Mouse (Mus musculus) C2C12 (cell line): ENCODE data around the gene Prkar2b. TPM values are rescaled to one million over a fixed set of nuclear protein-coding genes. Genes with fewer than 3 reads are reported as not detected.

ENCODE experiments used
- H3K27me3 ChIP-seq: one replicate; pipeline ENCODE4 v1.6.1; 2011; ENCODE audit not compliant: control insufficient read depth, insufficient read depth, insufficient read length
- H3K36me3 ChIP-seq: one replicate; pipeline ENCODE4 v1.6.1; 2011; ENCODE audit not compliant: control insufficient read depth, insufficient read depth
- H3K4me3 ChIP-seq: one replicate; pipeline ENCODE4 v1.5.1; 2011; ENCODE audit warnings: mild to moderate bottlenecking, control low read depth; ENCODE audit not compliant: poor library complexity, insufficient read depth, severe bottlenecking
- H3K79me2 ChIP-seq: one replicate; pipeline ENCODE4 v1.6.1; 2011; ENCODE audit not compliant: control insufficient read depth, insufficient read depth
- H3K79me3 ChIP-seq: one replicate; pipeline ENCODE4 v1.6.1; 2011; ENCODE audit warnings: low read depth, control low read depth
- H3ac ChIP-seq: one replicate; pipeline ENCODE3; 2011; ENCODE audit warnings: low read depth; ENCODE audit not compliant: control insufficient read depth, insufficient read length
- CEBPB ChIP-seq: IDR thresholded peaks from one replicate; pipeline ENCODE4 v1.6.1; 2011; ENCODE audit warnings: low read depth, mild to moderate bottlenecking, control low read depth, moderate library complexity
- CTCF ChIP-seq: IDR thresholded peaks from one replicate; pipeline ENCODE4 v1.5.1; 2011; ENCODE audit not compliant: control insufficient read depth, insufficient read depth, insufficient read length
- FOSL1 ChIP-seq: IDR thresholded peaks from one replicate; pipeline ENCODE4 v1.8.0; 2011; ENCODE audit warnings: mild to moderate bottlenecking, low read length; ENCODE audit not compliant: poor library complexity, insufficient read depth, severe bottlenecking
- MAX ChIP-seq: IDR thresholded peaks from one replicate; pipeline ENCODE4 v1.6.1; 2011; ENCODE audit warnings: mild to moderate bottlenecking, control low read depth
- MYOD1 ChIP-seq: IDR thresholded peaks from one replicate; pipeline ENCODE4 v1.6.1; 2011; ENCODE audit warnings: low read depth; ENCODE audit not compliant: control insufficient read depth, insufficient read length
- MYOG ChIP-seq: IDR thresholded peaks from one replicate; pipeline ENCODE4 v1.6.1; 2011; ENCODE audit not compliant: control insufficient read depth, insufficient read length; ENCODE audit errors: extremely low read depth
- USF1 ChIP-seq: IDR thresholded peaks from one replicate; pipeline ENCODE4 v1.6.1; 2011; ENCODE audit warnings: low read depth, mild to moderate bottlenecking, control low read depth, moderate library complexity
- polyA plus RNA-seq: library from polyadenylated mRNA; unstranded; fragments of >200 nt; fragmentation: generic; extraction: Trizol; gene quantifications from one replicate; pipeline ENCODE4 v1.2.1, GENCODE M21; 2012; ENCODE audit warnings: missing spikeins

The Prkar2b gene
- polyA plus RNA-seq, 1 experiment = 33.1 TPM

DNA sequence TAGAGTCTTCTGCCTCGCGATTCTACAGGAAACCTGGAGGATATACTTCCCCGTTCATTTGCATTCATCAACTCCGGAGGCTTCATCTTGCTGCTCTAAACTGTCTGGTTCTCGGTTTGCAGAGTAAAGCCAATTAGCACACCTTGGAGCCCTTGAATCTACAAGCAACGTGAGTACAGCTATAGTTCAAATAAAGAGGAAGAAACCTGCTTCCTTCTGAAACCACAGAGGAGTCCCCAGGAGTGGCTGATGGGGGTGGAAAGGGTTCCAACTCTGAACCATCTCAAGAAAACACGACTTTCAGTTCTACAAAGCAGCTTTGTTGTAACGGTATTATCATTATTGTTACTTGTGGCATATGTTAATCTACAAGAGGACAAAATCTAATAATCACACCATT lies 26.2 kb upstream of the Prkar2b start:
- H3ac ChIP-seq = no peak overlapping the region
- H3K4me3 ChIP-seq = no peak overlapping the region
- TF ChIP-seq CTCF (no peak), USF1 (no peak), MYOD1 (no peak), MYOG (no peak), FOSL1 (no peak), CEBPB (no peak), MAX (no peak)
- H3K36me3 ChIP-seq = no peaks in the 10 kb centered on the region
- H3K79me2 ChIP-seq = no peaks in the 10 kb centered on the region
- no peaks in the 10 kb centered on the region for H3K79me3 ChIP-seq
- no peaks in the 10 kb centered on the region for H3K27me3 ChIP-seq

DNA sequence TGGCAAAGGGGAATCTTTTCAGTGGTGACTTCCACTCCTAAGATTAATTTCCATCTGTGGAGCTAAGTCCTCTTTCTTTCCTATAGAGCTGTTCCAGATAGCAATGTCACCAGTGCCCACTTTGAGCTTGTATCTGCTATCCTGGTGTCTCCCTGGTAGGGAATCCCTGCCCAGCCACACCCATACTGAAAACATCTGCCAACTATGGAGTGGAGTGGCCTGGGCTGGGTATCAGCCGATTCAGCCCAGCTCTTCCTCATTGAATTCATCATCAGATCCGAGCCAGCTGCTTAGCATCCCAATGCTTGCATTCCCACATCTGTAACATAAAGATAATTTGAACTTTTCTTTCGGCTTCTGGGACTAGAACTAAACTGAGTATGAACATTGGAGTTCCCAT lies 25.8 kb upstream of the Prkar2b start:
- H3K4me3 ChIP-seq = no peak overlapping the region
- no peak overlapping the region for H3ac ChIP-seq
- no peaks in the 10 kb centered on the region for H3K27me3 ChIP-seq
- H3K79me2 ChIP-seq = no peaks in the 10 kb centered on the region
- no peaks in the 10 kb centered on the region for H3K79me3 ChIP-seq
- H3K36me3 ChIP-seq = no peaks in the 10 kb centered on the region
- TF ChIP-seq USF1 (no peak), MYOG (no peak), FOSL1 (no peak), CTCF (no peak), CEBPB (no peak), MYOD1 (no peak), MAX (no peak)

DNA sequence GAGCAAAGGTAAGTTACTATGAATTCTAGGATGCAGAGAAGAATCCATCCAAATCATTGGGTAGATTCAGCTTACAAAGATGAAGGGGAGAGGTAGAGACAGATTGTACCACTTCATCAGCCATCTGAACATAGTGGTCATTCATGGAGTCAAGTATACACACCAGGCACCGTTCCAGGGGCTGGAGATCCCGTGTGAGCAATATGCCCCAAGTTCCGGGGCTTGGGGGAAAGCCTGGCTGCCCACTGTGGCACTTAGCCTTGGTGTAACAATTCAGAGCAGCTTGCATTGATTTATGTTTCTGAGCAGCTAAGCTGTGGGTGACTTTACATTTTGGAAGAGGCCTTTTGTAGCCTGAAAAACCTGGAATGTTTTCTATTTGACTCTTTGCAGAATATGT lies 24.8 kb upstream of the Prkar2b start:
- H3K79me3 ChIP-seq = no peaks in the 10 kb centered on the region
- TF ChIP-seq CEBPB (no peak), MYOG (no peak), FOSL1 (no peak), USF1 (no peak), CTCF (no peak), MYOD1 (no peak), MAX (no peak)
- no peak overlapping the region for H3K4me3 ChIP-seq
- no peaks in the 10 kb centered on the region for H3K36me3 ChIP-seq
- no peaks in the 10 kb centered on the region for H3K27me3 ChIP-seq
- no peaks in the 10 kb centered on the region for H3K79me2 ChIP-seq
- H3ac ChIP-seq = no peak overlapping the region

GRCm38 (mm10) chr12:32085189-32085588 lies 24.1 kb upstream of the Prkar2b start:
- Histone ChIP-seq H3K79me2 (no peaks in the 10 kb centered on the region), H3K27me3 (no peaks in the 10 kb centered on the region), H3K4me3 (no peak overlapping the region), H3K36me3 (no peaks in the 10 kb centered on the region), H3K79me3 (no peaks in the 10 kb centered on the region), H3ac (no peak overlapping the region)
- TF ChIP-seq CEBPB (no peak), USF1 (no peak), MYOG (no peak), FOSL1 (no peak), MAX (no peak), CTCF (no peak), MYOD1 (no peak)

- Histone ChIP-seq H3K79me2 (no peaks in the 10 kb centered on the region), H3K4me3 (no peak overlapping the region), H3ac (no peak overlapping the region), H3K79me3 (no peaks in the 10 kb centered on the region), H3K36me3 (no peaks in the 10 kb centered on the region), H3K27me3 (no peaks in the 10 kb centered on the region)
- TF ChIP-seq CTCF (no peak), MYOG (no peak)
These were observed 23.5 kb upstream of the Prkar2b start for GRCm38 (mm10) chr12:32084601-32085000.

- TF ChIP-seq FOSL1 (no peak), USF1 (no peak), MAX (no peak), CEBPB (no peak), MYOD1 (no peak), CTCF (no peak), MYOG (no peak)
- no peaks in the 10 kb centered on the region for H3K79me2 ChIP-seq
- no peak overlapping the region for H3ac ChIP-seq
- H3K27me3 ChIP-seq = no peaks in the 10 kb centered on the region
- H3K36me3 ChIP-seq = no peaks in the 10 kb centered on the region
- no peaks in the 10 kb centered on the region for H3K79me3 ChIP-seq
- H3K4me3 ChIP-seq = no peak overlapping the region
These were observed 19.6 kb upstream of the Prkar2b start for GRCm38 (mm10) chr12:32080692-32081091.
